In the genomic region with DNA sequence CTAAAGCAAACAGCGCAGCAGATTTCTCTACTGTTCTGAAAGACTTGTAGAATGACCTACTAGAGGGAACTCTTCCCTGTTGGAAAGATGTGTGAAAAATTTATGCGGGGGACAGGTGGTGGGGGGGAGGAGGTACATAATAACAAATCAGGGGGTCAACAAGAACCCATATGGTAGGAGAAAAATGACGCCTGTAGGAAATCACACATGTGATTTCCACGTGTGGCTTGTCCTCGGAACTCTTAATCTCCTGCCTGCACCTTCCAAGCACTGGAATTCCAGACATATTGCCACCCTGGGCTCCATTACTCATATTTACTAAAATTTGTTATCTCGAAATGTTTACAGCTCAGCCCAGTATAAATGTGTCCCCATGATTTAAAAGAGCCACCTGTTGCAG, we compare ENCODE assay signal across 10 mouse cellular contexts. TPM values are rescaled to one million over a fixed set of nuclear protein-coding genes. Genes with fewer than 3 reads are reported as not detected.
A peak's percentile ranks its signal among the peaks of the same experiment; 100 is the strongest.
DNase-seq lines count a peak whose midpoint lies in the region; ATAC-seq and TF ChIP-seq lines count a peak whose summit lies in the region.
"Had no signal": no experiment of that assay in that cellular context is flagged by ENCODE, and none has a peak within 500 bp of the region (broad histone marks: within the 10 kb centered on the region; RNA-seq: fewer than 3 reads in every experiment).

No protein-coding gene starts in this region.

- H3K36me3 ChIP-seq in embryonic facial prominence, embryonic 14.5 days (ENCODE audit: control insufficient read depth, insufficient read depth, low read length) = peaks cover 45% of the 10 kb centered on the region
- H3K36me3 ChIP-seq in intestine, embryonic 16.5 days (ENCODE audit: control insufficient read depth, insufficient read depth, low read length) = peaks cover 6% of the 10 kb centered on the region; the same call in 1 of the 2 replicates
- peaks cover 31% of the 10 kb centered on the region for H3K36me3 ChIP-seq in myocyte (ENCODE audit: control insufficient read depth, insufficient read depth)

- TF ChIP-seq CTCF in layer of hippocampus, adult 2 months (conservative IDR thresholded peaks at IDR 0.05) = no peak

- H3K27ac ChIP-seq in layer of hippocampus, adult 2 months = no peak overlapping the region
- no peak overlapping the region for H3K27ac ChIP-seq in embryonic facial prominence, embryonic 14.5 days (replicated peaks; ENCODE audit: low read depth, low read length)
- H3K27ac ChIP-seq in intestine, embryonic 16.5 days (ENCODE audit: low read length) = no peak overlapping the region

- no peak for DNase-seq in layer of hippocampus, adult 2 months (ENCODE audit: low spot score in 2 of 2)
- DNase-seq in layer of hippocampus, adult 18-20 months (ENCODE audit: low spot score in 2 of 2) = no peak
- DNase-seq in embryonic facial prominence, embryonic 14.5 days (ENCODE audit: low spot score) = no peak
- DNase-seq in thymus, postnatal 0 days (ENCODE audit: low spot score) = no peak
- DNase-seq in right cerebral cortex, adult 18-20 months = no peak
- DNase-seq: layer of hippocampus, adult 9-11 months had no signal

- no peaks in the 10 kb centered on the region for H3K9me3 ChIP-seq in embryonic facial prominence, embryonic 14.5 days (ENCODE audit: control insufficient read depth, low read length)
- no peaks in the 10 kb centered on the region for H3K9me3 ChIP-seq in intestine, embryonic 16.5 days (ENCODE audit: control insufficient read depth, low read length)

- H3ac ChIP-seq in myocyte (ENCODE audit: control insufficient read depth, insufficient read length) = no peak overlapping the region

- ATAC-seq in embryonic facial prominence, embryonic 14.5 days (ENCODE audit: low read depth) = no peak
- no peak for ATAC-seq in intestine, embryonic 16.5 days
- no peak for ATAC-seq in granulocyte monocyte progenitor cell, adult 5-6 weeks (replicated peaks; ENCODE audit: poor library complexity, severe bottlenecking)

- peak overlapping the region; percentile 61 for H3K4me2 ChIP-seq in embryonic facial prominence, embryonic 14.5 days (ENCODE audit: low read depth, low read length)
- H3K4me2 ChIP-seq in intestine, embryonic 16.5 days (ENCODE audit: low read depth, low read length) = peak overlapping the region; percentile 81
- H3K4me2 ChIP-seq in myocyte (ENCODE audit: low read depth) = peak overlapping the region; percentile 93

- no peaks in the 10 kb centered on the region for H3K27me3 ChIP-seq in embryonic facial prominence, embryonic 14.5 days (replicated peaks; ENCODE audit: control insufficient read depth, insufficient read depth, low read length)
- H3K27me3 ChIP-seq in intestine, embryonic 16.5 days (replicated peaks; ENCODE audit: control insufficient read depth, insufficient read depth, low read length) = no peaks in the 10 kb centered on the region
- H3K27me3 ChIP-seq in myocyte (ENCODE audit: control insufficient read depth, insufficient read depth, insufficient read length) = no peaks in the 10 kb centered on the region

- WGBS in embryonic facial prominence, embryonic 14.5 days = 77% methylated on average over 6 of the region's 6 CpGs
- WGBS in intestine, embryonic 16.5 days = 76% methylated on average over 6 of the region's 6 CpGs

- H3K9ac ChIP-seq in embryonic facial prominence, embryonic 14.5 days (ENCODE audit: low read depth, low read length) = peak overlapping the region; percentile 99
- H3K9ac ChIP-seq in intestine, embryonic 16.5 days (ENCODE audit: low read depth, low read length) = peak overlapping the region; percentile 97

- peaks cover 46% of the 10 kb centered on the region for H3K79me2 ChIP-seq in myocyte (ENCODE audit: control insufficient read depth, insufficient read depth)

- TF ChIP-seq POLR2A in myocyte (IDR thresholded peaks at IDR 0.05; ENCODE audit: insufficient read length, low read depth) = no peak

- 0 out of 2 replicates have a peak, but pooled peaks cover 3% of the 10 kb centered on the region for H3K4me1 ChIP-seq in embryonic facial prominence, embryonic 14.5 days (ENCODE audit: control insufficient read depth, insufficient read depth, low read length)
- peaks cover 8% of the 10 kb centered on the region for H3K4me1 ChIP-seq in intestine, embryonic 16.5 days (ENCODE audit: control insufficient read depth, insufficient read depth, low read length)

- H3K4me3 ChIP-seq in layer of hippocampus, adult 2 months = peak overlapping the region; percentile 72
- H3K4me3 ChIP-seq in embryonic facial prominence, embryonic 14.5 days (ENCODE audit: low read depth, low read length) = peak overlapping the region; percentile 95
- peak overlapping the region; percentile 90 for H3K4me3 ChIP-seq in intestine, embryonic 16.5 days (ENCODE audit: low read length)
- H3K4me3 ChIP-seq in myocyte = peak overlapping the region; percentile 67

TF ChIP-seq in myocyte, 11 proteins besides CTCF, POLR2A, EP300 and RAD21:
- TF ChIP-seq USF1 (IDR thresholded peaks at IDR 0.05; ENCODE audit: low read depth) (no peak), CEBPB (IDR thresholded peaks at IDR 0.05; ENCODE audit: insufficient read depth, poor library complexity, severe bottlenecking) (no peak), E2F4 (IDR thresholded peaks at IDR 0.05; ENCODE audit: insufficient read depth) (no peak), POLR2AphosphoS2 (IDR thresholded peaks at IDR 0.05; ENCODE audit: insufficient read length, low read depth) (no peak), TCF3 (IDR thresholded peaks at IDR 0.05; ENCODE audit: insufficient read length, low read depth) (no peak), SRF (IDR thresholded peaks at IDR 0.05; ENCODE audit: control insufficient read depth, insufficient read length, low read depth) (no peak), TCF12 (IDR thresholded peaks at IDR 0.05; ENCODE audit: insufficient read depth, poor library complexity, severe bottlenecking) (no peak), MAX (IDR thresholded peaks at IDR 0.05; ENCODE audit: low read depth) (no peak), MYOD1 (IDR thresholded peaks at IDR 0.05; ENCODE audit: control insufficient read depth in 1 of 3, insufficient read length in 2 of 3, low read depth in 2 of 3) (no peak), REST (IDR thresholded peaks at IDR 0.05; ENCODE audit: insufficient read depth, insufficient read length) (no peak), MYOG (IDR thresholded peaks at IDR 0.05; ENCODE audit: control insufficient read depth in 1 of 3, insufficient read depth in 1 of 3, insufficient read length in 2 of 3, low read depth in 2 of 3) (no peak)
TF ChIP-seq in myocyte: peak in this region for 0.

RNA-seq across cellular contexts. Expression of a gene that starts 2.2 kb away (rescaled TPM):
- total RNA-seq in layer of hippocampus, adult 2 months (2021) = 10 to 100 TPM; 85.7 to 86.6 TPM
- total RNA-seq in layer of hippocampus, adult 18-20 months (2021) = 10 to 100 TPM; 70.9 to 93.0 TPM
- 128 and 136 TPM in 2 replicates for polyA plus RNA-seq in embryonic facial prominence, embryonic 14.5 days (2014; fragmentation: Nextera tagmentation; extraction: Ambion mirVana)
- polyA plus RNA-seq in intestine, embryonic 16.5 days (2015; fragmentation: Nextera tagmentation; extraction: Ambion mirVana) = 105 and 115 TPM in 2 replicates
- polyA plus RNA-seq in myocyte (2012; fragmentation: generic; extraction: Trizol) = 86.4 TPM
- 117 and 160 TPM in 2 replicates for total RNA-seq in granulocyte monocyte progenitor cell, adult 5-6 weeks (2014; fragmentation: Nextera tagmentation)
- total RNA-seq in granulocyte monocyte progenitor cell, adult 5-6 weeks (2017) = 180 and 233 TPM in 2 replicates
- polyA plus RNA-seq in thymus, postnatal 0 days (2015; fragmentation: Nextera tagmentation; extraction: Ambion mirVana) = 188 and 189 TPM in 2 replicates

RNA-seq across cellular contexts. Expression of a gene that starts 24.3 kb away (rescaled TPM):
- total RNA-seq in layer of hippocampus, adult 2 months (2021) = not detected
- total RNA-seq in layer of hippocampus, adult 18-20 months (2021) = not detected
- not detected in 2 replicates for polyA plus RNA-seq in embryonic facial prominence, embryonic 14.5 days (2014; fragmentation: Nextera tagmentation; extraction: Ambion mirVana)
- not detected in 2 replicates for polyA plus RNA-seq in intestine, embryonic 16.5 days (2015; fragmentation: Nextera tagmentation; extraction: Ambion mirVana)
- polyA plus RNA-seq in myocyte (2012; fragmentation: generic; extraction: Trizol) = not detected
- total RNA-seq in granulocyte monocyte progenitor cell, adult 5-6 weeks (2014; fragmentation: Nextera tagmentation) = not detected in 2 replicates
- total RNA-seq in granulocyte monocyte progenitor cell, adult 5-6 weeks (2017) = not detected in 2 replicates
- not detected in 2 replicates for polyA plus RNA-seq in thymus, postnatal 0 days (2015; fragmentation: Nextera tagmentation; extraction: Ambion mirVana)
- total RNA-seq: common myeloid progenitor, adult 5-6 weeks had no signal

RNA-seq across cellular contexts. Expression of a gene that starts 40.8 kb away (rescaled TPM):
- under 1 TPM in 1 of 2 experiments, not detected in 1; 0.13 TPM for total RNA-seq in layer of hippocampus, adult 2 months (2021)
- under 1 TPM; 0.07 to 0.08 TPM for total RNA-seq in layer of hippocampus, adult 18-20 months (2021)
- not detected in 2 replicates for polyA plus RNA-seq in embryonic facial prominence, embryonic 14.5 days (2014; fragmentation: Nextera tagmentation; extraction: Ambion mirVana)
- 0.10 and 0.12 TPM in 2 replicates for polyA plus RNA-seq in intestine, embryonic 16.5 days (2015; fragmentation: Nextera tagmentation; extraction: Ambion mirVana)
- not detected for polyA plus RNA-seq in myocyte (2012; fragmentation: generic; extraction: Trizol)
- not detected in 2 replicates for total RNA-seq in granulocyte monocyte progenitor cell, adult 5-6 weeks (2014; fragmentation: Nextera tagmentation)
- total RNA-seq in granulocyte monocyte progenitor cell, adult 5-6 weeks (2017) = not detected in 2 replicates
- polyA plus RNA-seq in thymus, postnatal 0 days (2015; fragmentation: Nextera tagmentation; extraction: Ambion mirVana) = 46.0 and 51.1 TPM in 2 replicates
- total RNA-seq: common myeloid progenitor, adult 5-6 weeks had no signal

RNA-seq across cellular contexts. Expression of a gene that starts 47.9 kb away (rescaled TPM):
- 10 to 100 TPM; 36.8 to 40.1 TPM for total RNA-seq in layer of hippocampus, adult 2 months (2021)
- total RNA-seq in layer of hippocampus, adult 18-20 months (2021) = 10 to 100 TPM; 40.0 to 41.4 TPM
- 9.2 and 9.8 TPM in 2 replicates for polyA plus RNA-seq in embryonic facial prominence, embryonic 14.5 days (2014; fragmentation: Nextera tagmentation; extraction: Ambion mirVana)
- 14.5 and 16.2 TPM in 2 replicates for polyA plus RNA-seq in intestine, embryonic 16.5 days (2015; fragmentation: Nextera tagmentation; extraction: Ambion mirVana)
- 2.0 TPM for polyA plus RNA-seq in myocyte (2012; fragmentation: generic; extraction: Trizol)
- total RNA-seq in granulocyte monocyte progenitor cell, adult 5-6 weeks (2014; fragmentation: Nextera tagmentation) = 44.8 and 74.9 TPM in 2 replicates
- 43.8 and 44.8 TPM in 2 replicates for total RNA-seq in granulocyte monocyte progenitor cell, adult 5-6 weeks (2017)
- 14.0 and 15.0 TPM in 2 replicates for polyA plus RNA-seq in thymus, postnatal 0 days (2015; fragmentation: Nextera tagmentation; extraction: Ambion mirVana)

Comparison
In these comparisons a context has a peak if more than half of its experiments do, and no peak if none do; other contexts are left out.
1. RNA of a gene that starts 40.8 kb away (polyA plus RNA-seq): 46.0 to 51.1 TPM in thymus, postnatal 0 days; 0.10 to 0.12 TPM in intestine, embryonic 16.5 days, not detected in embryonic facial prominence, embryonic 14.5 days and not detected in myocyte (single experiment); every median in the first group is over 10 times any median in the second.
2. Peak in every context shown above with its lines, with median percentiles within 50 percentile points of each other: H3K4me3 ChIP-seq and H3K4me2 ChIP-seq.